9 mouse cellular contexts compared by ENCODE assay signal in the genomic region with DNA sequence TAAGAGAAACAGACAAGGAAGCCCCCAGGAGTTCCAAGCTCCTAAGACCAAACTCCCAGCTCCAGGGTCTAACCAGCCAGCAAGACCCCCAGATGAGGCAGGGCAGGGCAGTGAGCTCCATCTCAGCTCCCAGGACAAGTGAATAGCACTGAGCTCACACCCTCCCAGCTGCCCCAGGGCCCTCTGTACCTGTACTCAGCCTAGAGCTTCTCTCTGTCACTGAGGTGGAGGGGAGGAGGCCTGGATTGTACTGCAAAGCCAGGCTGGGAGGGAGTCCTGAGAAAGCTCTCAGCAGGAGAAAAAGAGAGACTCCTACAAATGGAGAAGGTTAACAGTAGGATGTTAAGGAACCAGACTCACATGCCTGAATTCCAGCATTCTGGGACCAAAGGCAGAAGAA. TPM values are rescaled to one million over a fixed set of nuclear protein-coding genes. Genes with fewer than 3 reads are reported as not detected.
DNase-seq lines count a peak whose midpoint lies in the region; ATAC-seq and TF ChIP-seq lines count a peak whose summit lies in the region.
"Had no signal": no experiment of that assay in that cellular context is flagged by ENCODE, and none has a peak within 500 bp of the region (broad histone marks: within the 10 kb centered on the region; RNA-seq: fewer than 3 reads in every experiment).

No protein-coding gene starts in this region.

- no peak for DNase-seq in heart, embryonic 10.5 days (ENCODE audit: low spot score)
- no peak for DNase-seq in heart, postnatal 4 days
- no peak for DNase-seq in spleen, adult 2 months (ENCODE audit: low read depth in 1 of 2, low spot score in 2 of 2)
- no peak for DNase-seq in spleen, postnatal 4 days (ENCODE audit: low spot score in 2 of 2)
- no peak for DNase-seq in limb, embryonic 14.5 days (ENCODE audit: low spot score)
- DNase-seq in T-cell, adult 2 months (ENCODE audit: low spot score) = no peak
- DNase-seq in layer of hippocampus, postnatal 14 days (ENCODE audit: low spot score in 2 of 2) = no peak
- no peak for DNase-seq in ovary, postnatal 10 days (ENCODE audit: low spot score)

- ATAC-seq in limb, embryonic 14.5 days (ENCODE audit: low FRiP score, low read depth) = no peak

- H3K4me1 ChIP-seq in heart, embryonic 10.5 days = peaks cover 12% of the 10 kb centered on the region
- H3K4me1 ChIP-seq in spleen, adult 2 months (ENCODE audit: control insufficient read depth, insufficient read depth, insufficient read length) = peaks cover 6% of the 10 kb centered on the region; the same call in 1 of the 2 replicates
- H3K4me1 ChIP-seq in limb, embryonic 14.5 days (ENCODE audit: control insufficient read depth, insufficient read depth, low read length) = peaks cover 10% of the 10 kb centered on the region

- H3K27me3 ChIP-seq in heart, embryonic 10.5 days (ENCODE audit: insufficient read depth, poor library complexity, severe bottlenecking) = no peaks in the 10 kb centered on the region
- H3K27me3 ChIP-seq in spleen, adult 2 months (ENCODE audit: control insufficient read depth, insufficient read depth, low read length) = no peaks in the 10 kb centered on the region
- H3K27me3 ChIP-seq in limb, embryonic 14.5 days (ENCODE audit: control insufficient read depth, insufficient read depth, low read length) = no peaks in the 10 kb centered on the region

- H3K4me3 ChIP-seq in heart, embryonic 10.5 days = no peak overlapping the region
- H3K4me3 ChIP-seq in spleen, adult 2 months (ENCODE audit: extremely low read depth, insufficient read depth, insufficient read length) = no peak overlapping the region
- H3K4me3 ChIP-seq in limb, embryonic 14.5 days (replicated peaks; ENCODE audit: low read length) = no peak overlapping the region; the same call in 1 of the 2 replicates

- TF ChIP-seq CTCF in spleen, adult 2 months (IDR thresholded peaks at IDR 0.05; ENCODE audit: extremely low read depth, insufficient read depth, insufficient read length, insufficient replicate concordance) = no peak

- no peak overlapping the region for H3K9ac ChIP-seq in limb, embryonic 14.5 days (ENCODE audit: low read depth, low read length, severe bottlenecking)

- peak overlapping the region; percentile 37; the same call in 1 of the 2 replicates for H3K4me2 ChIP-seq in limb, embryonic 14.5 days (replicated peaks; ENCODE audit: low read depth, low read length, severe bottlenecking)

- no peaks in the 10 kb centered on the region for H3K36me3 ChIP-seq in heart, embryonic 10.5 days
- H3K36me3 ChIP-seq in spleen, adult 2 months (ENCODE audit: control insufficient read depth, insufficient read depth, low read length) = no peaks in the 10 kb centered on the region
- no peaks in the 10 kb centered on the region for H3K36me3 ChIP-seq in limb, embryonic 14.5 days (ENCODE audit: control insufficient read depth, insufficient read depth, low read length)

- no peaks in the 10 kb centered on the region for H3K9me3 ChIP-seq in heart, embryonic 10.5 days
- no peaks in the 10 kb centered on the region for H3K9me3 ChIP-seq in limb, embryonic 14.5 days (ENCODE audit: control insufficient read depth, low read length)

- no peak for TF ChIP-seq POLR2A in spleen, adult 2 months (IDR thresholded peaks at IDR 0.05; ENCODE audit: low read depth, low read length)
- TF ChIP-seq POLR2A in limb, embryonic 14.5 days (IDR thresholded peaks at IDR 0.05; ENCODE audit: borderline replicate concordance, extremely low read depth, insufficient read depth, insufficient read length) = no peak

- H3K27ac ChIP-seq in heart, embryonic 10.5 days = peak overlapping the region; percentile 72; the same call in 1 of the 2 replicates
- peak overlapping the region; percentile 53 for H3K27ac ChIP-seq in spleen, adult 2 months (ENCODE audit: insufficient read depth, low read length)
- peak overlapping the region; percentile 90 for H3K27ac ChIP-seq in limb, embryonic 14.5 days (replicated peaks; ENCODE audit: low read depth, low read length)

RNA-seq across cellular contexts. Expression of a gene that starts 6.0 kb away (rescaled TPM):
- polyA plus RNA-seq in heart, embryonic 10.5 days (2016; fragmentation: Nextera tagmentation; extraction: Ambion mirVana) = 0.20 and 0.39 TPM in 2 replicates
- under 1 TPM in 1 of 2 experiments, not detected in 1; 0.36 TPM for total RNA-seq in heart, postnatal 4 days (2021)
- polyA plus RNA-seq in spleen, adult 2 months (2012; rRNA removed) = 0.12 and 0.16 TPM in 2 replicates
- 0.09 and 0.21 TPM in 2 replicates for polyA plus RNA-seq in limb, embryonic 14.5 days (2012; rRNA removed)
- not detected in 2 replicates for polyA plus RNA-seq in limb, embryonic 14.5 days (2014; fragmentation: Nextera tagmentation; extraction: Ambion mirVana)
- 1 to 10 TPM in 1 of 2 experiments, under 1 TPM in 1; 0.74 to 2.2 TPM for total RNA-seq in layer of hippocampus, postnatal 14 days (2021)
- total RNA-seq: gastrocnemius, adult 18-20 months had no signal

RNA-seq across cellular contexts. Expression of a gene that starts 11.5 kb away (rescaled TPM):
- polyA plus RNA-seq in heart, embryonic 10.5 days (2016; fragmentation: Nextera tagmentation; extraction: Ambion mirVana) = 243 and 295 TPM in 2 replicates
- 100 to 1,000 TPM; 216 to 217 TPM for total RNA-seq in heart, postnatal 4 days (2021)
- polyA plus RNA-seq in spleen, adult 2 months (2012; rRNA removed) = 73.9 and 90.0 TPM in 2 replicates
- 273 and 275 TPM in 2 replicates for polyA plus RNA-seq in limb, embryonic 14.5 days (2012; rRNA removed)
- 234 TPM in 2 replicates for polyA plus RNA-seq in limb, embryonic 14.5 days (2014; fragmentation: Nextera tagmentation; extraction: Ambion mirVana)
- total RNA-seq in layer of hippocampus, postnatal 14 days (2021) = 100 to 1,000 TPM; 198 to 200 TPM

RNA-seq across cellular contexts. Expression of a gene that starts 45.9 kb away (rescaled TPM):
- 3,021 and 6,084 TPM in 2 replicates for polyA plus RNA-seq in heart, embryonic 10.5 days (2016; fragmentation: Nextera tagmentation; extraction: Ambion mirVana)
- total RNA-seq in heart, postnatal 4 days (2021) = over 10,000 TPM; 18,495 to 19,403 TPM
- 0.46 TPM in 1 of 2 replicates, not detected in the other for polyA plus RNA-seq in spleen, adult 2 months (2012; rRNA removed)
- 9.9 and 17.1 TPM in 2 replicates for polyA plus RNA-seq in limb, embryonic 14.5 days (2012; rRNA removed)
- polyA plus RNA-seq in limb, embryonic 14.5 days (2014; fragmentation: Nextera tagmentation; extraction: Ambion mirVana) = 5.3 and 11.2 TPM in 2 replicates
- 1 to 10 TPM; 1.6 TPM for total RNA-seq in layer of hippocampus, postnatal 14 days (2021)

RNA-seq across cellular contexts. Expression of a gene that starts 60.0 kb away (rescaled TPM):
- polyA plus RNA-seq in heart, embryonic 10.5 days (2016; fragmentation: Nextera tagmentation; extraction: Ambion mirVana) = 2.7 and 6.7 TPM in 2 replicates
- total RNA-seq in heart, postnatal 4 days (2021) = 1 to 10 TPM; 1.9 to 2.0 TPM
- polyA plus RNA-seq in spleen, adult 2 months (2012; rRNA removed) = 174 and 200 TPM in 2 replicates
- 9.6 and 10.4 TPM in 2 replicates for polyA plus RNA-seq in limb, embryonic 14.5 days (2012; rRNA removed)
- polyA plus RNA-seq in limb, embryonic 14.5 days (2014; fragmentation: Nextera tagmentation; extraction: Ambion mirVana) = 8.6 and 8.9 TPM in 2 replicates
- 1 to 10 TPM; 3.4 to 5.0 TPM for total RNA-seq in layer of hippocampus, postnatal 14 days (2021)

Comparison
In these comparisons a context has a peak if more than half of its experiments do, and no peak if none do; other contexts are left out.
1. RNA of a gene that starts 45.9 kb away (polyA plus RNA-seq): 3,021 to 6,084 TPM in heart, embryonic 10.5 days; 5.3 to 17.1 TPM in limb, embryonic 14.5 days and 0.46 TPM in spleen, adult 2 months; every median in the first group is over 100 times any median in the second.
2. Peak in every context shown above with its lines, with median percentiles within 50 percentile points of each other: H3K27ac ChIP-seq.